Mouse (Mus musculus): ENCODE measurements around the gene Ewsr1.
A peak's percentile ranks its signal among the peaks of the same experiment; 100 is the strongest.

The Ewsr1 gene

GRCm38 (mm10) chr11:5098736-5099542 is at the start of gene Ewsr1, which contains the start of gene Rhbdd3:
Gene Ewsr1, minus strand, starts transcription at chr11:5099266.
Gene Rhbdd3, plus strand, starts transcription at chr11:5098926.
- DNase-seq (ENCODE audit: low read depth): peak; percentile 72

DNA sequence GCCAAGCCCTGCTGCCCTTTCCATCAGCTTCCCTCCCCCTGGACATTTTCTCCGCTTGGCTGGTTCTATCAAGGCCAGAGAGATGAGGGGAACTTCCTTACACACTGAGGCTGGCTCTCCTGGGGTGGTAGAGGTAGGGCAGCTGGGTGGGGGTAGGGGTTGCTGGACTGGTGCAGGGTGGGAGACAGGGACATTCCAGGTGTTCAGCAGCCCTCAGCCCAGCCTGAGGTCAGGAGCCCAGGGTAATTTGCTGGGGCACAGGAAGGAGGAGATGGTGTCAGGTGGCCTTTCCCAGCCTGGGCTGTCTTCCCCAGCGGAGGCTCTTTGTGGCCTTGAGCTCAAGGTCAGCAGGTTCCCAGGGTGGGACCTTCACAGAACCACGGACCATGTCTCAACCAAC is 46.5 kb upstream of the Ewsr1 start:
- no peak for DNase-seq (ENCODE audit: low read depth)

DNA sequence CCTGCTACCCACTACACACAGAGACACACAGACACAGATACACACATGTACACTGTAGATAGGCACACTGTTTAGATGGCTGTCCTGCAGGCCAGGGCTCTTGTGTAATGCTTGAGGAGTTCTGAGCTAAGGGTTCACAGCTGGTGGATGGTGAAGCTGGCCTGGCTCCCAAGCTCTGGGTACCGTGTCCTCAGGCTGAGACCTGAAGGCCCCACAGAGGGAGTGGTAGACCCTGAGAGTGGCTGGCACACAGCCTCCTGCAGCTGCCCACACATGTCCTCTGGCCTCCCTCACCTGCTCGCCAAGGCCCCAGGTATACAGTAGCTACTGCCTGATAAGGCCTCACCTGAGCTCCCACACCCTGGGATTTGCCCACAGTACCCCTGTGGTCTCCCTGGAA is 42.9 kb upstream of the Ewsr1 start:
- no peak for DNase-seq (ENCODE audit: low read depth)

- no peak for DNase-seq (ENCODE audit: low read depth)
These were observed 42.2 kb upstream of the Ewsr1 start for GRCm38 (mm10) chr11:5141252-5141651.

- DNase-seq (ENCODE audit: low read depth): no peak
These were observed 41.6 kb upstream of the Ewsr1 start for GRCm38 (mm10) chr11:5140619-5141018.

DNA sequence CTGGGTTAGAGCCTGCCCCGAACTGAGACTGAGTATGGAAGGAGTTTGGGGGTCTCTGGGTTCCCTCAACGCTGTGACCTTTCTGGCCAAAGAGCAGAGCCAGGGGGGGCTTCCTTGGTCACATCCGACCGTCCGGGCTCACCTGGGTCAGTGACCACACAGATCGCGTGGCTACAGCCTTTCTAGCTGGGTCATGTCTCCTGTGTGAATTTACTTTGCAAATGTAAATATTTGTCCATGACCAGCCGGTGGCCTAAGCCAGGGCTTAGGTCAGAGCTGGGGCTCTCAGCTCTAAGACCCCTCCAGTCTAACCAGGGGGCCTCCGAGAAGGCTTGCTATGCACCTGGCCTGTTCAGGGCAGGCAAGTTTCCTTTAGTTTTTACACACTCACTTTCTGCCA is 40.3 kb upstream of the Ewsr1 start:
- no peak for DNase-seq (ENCODE audit: low read depth)

GRCm38 (mm10) chr11:5138642-5139041 is 39.6 kb upstream of the Ewsr1 start:
- DNase-seq (ENCODE audit: low read depth): no peak

- DNase-seq (ENCODE audit: low read depth): peak; percentile 58
These were observed 36.8 kb upstream of the Ewsr1 start for GRCm38 (mm10) chr11:5135914-5136313.

GRCm38 (mm10) chr11:5132751-5133150 is 33.7 kb upstream of the Ewsr1 start:
- no peak for DNase-seq (ENCODE audit: low read depth)

GRCm38 (mm10) chr11:5130111-5130665 is 31.1 kb upstream of the Ewsr1 start:
- no peak for DNase-seq (ENCODE audit: low read depth)

- no peak for DNase-seq (ENCODE audit: low read depth)
These were observed 30.0 kb upstream of the Ewsr1 start for GRCm38 (mm10) chr11:5129035-5129480.

DNA sequence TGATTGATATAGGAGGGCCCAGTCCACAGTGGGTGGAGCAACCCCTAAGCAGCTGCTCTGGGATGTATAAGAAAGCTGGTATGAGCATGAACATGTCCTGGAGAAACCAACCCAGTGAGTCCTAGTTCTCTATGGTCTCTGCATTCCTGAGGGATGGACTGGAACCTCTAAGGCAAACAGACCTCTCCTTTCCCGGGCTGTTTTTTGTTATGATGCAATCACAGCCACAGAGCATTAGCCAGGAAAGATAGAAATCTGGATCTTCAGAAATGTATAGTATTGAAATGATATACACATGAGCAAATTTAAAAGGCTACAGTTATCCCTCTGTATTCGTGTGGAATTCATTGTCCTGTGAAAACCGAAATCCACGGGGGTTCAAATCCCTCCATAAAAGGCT is 26.6 kb upstream of the Ewsr1 start:
- no peak for DNase-seq (ENCODE audit: low read depth)

DNA sequence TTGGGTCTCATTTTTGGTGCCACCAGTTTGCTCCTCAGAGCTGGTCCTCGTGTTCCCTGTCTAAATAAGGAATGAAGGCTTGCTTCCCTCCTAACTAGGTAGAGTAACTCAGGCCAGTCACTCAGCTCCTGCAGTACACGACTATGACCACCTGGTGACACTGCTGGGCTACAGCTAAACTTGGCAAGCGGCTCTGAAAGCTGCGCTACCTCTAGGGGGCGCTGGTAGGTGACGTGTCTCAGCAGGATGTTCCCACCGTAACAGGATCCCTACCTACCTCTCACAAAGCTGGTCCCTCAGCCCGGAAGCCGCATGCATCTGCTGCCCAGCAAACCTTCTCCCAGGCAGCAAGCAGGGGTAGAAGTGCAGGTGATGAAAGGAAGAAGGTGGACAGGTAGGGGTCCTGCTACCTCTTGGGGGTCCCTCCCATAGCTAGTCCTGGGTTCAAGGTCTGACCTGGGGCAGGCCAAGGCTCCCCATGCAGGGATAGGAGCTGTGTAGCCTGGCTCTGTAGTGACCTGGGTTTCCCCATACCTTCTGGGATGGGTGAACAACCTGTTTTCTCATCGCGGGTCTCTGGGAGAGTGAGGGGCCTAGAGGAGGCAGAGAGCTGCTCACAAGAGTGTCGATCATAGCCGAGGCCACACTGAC is 16.0 kb upstream of the Ewsr1 start:
- peak; percentile 63 for DNase-seq (ENCODE audit: low read depth)

- no peak for DNase-seq (ENCODE audit: low read depth)
These were observed 14.6 kb upstream of the Ewsr1 start for GRCm38 (mm10) chr11:5113645-5114044.

- DNase-seq (ENCODE audit: low read depth): no peak
These were observed 10.4 kb upstream of the Ewsr1 start for GRCm38 (mm10) chr11:5109441-5109840.

- no peak for DNase-seq (ENCODE audit: low read depth)
These were observed 5.0 kb upstream of the Ewsr1 start for GRCm38 (mm10) chr11:5103986-5104509.

- no peak for DNase-seq (ENCODE audit: low read depth)
These were observed 3.3 kb upstream of the Ewsr1 start for GRCm38 (mm10) chr11:5102384-5102783.

GRCm38 (mm10) chr11:5101641-5102040 is 2.6 kb upstream of the Ewsr1 start:
- no peak for DNase-seq (ENCODE audit: low read depth)

DNA sequence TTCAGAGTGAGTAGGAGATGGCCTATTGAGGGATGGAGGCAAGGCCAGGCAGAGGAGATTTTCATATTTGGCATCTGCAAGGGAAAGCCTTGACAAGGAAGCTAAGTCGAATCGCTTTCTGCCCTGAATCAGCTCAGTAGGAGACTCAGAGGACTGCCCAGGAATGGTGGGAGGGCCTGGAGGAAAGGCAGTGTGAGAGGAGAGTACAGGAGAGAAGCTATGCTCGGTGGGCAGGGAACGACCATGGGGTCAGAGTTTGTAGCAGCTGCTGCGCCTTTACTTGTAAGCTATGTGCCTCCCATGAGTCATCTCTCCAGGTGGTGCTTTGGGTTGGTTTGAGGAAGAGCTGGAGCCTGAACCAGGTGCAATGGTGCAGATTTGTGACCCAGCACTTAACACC is 1.7 kb upstream of the Ewsr1 start:
- no peak for DNase-seq (ENCODE audit: low read depth)

- no peak for DNase-seq (ENCODE audit: low read depth)
These were observed 1.2 kb upstream of the Ewsr1 start for GRCm38 (mm10) chr11:5100283-5100682.

DNA sequence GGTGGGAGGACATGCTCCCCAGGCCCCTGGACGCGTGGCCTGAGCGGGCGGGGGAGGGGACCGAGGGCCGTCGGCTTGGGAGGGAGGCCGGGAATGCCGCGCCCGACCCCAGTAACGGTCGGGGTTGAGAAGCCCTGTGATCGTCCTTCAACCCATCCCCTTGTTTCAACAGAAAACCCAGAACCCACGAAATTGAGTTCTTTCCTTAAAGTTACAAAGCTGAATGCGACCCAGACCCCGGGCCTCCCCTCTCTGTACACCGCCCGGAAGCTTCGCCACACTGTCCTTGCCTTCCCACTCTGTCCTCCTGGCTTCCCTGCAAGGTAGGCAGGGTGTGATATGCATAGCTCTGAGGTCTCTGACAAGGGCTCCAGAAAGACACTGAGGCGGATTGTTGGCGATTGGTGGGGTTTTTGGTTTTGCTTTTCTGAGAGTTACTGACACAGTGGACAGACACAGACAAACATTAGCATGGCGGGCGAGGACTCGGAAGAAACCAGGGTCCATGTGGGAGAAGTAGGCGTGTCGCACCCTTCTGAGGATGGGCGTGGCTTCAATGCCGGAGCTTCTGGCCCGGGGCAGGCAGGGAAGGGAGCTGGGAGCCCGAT is 614 bp upstream of the Ewsr1 start:
- DNase-seq (ENCODE audit: low read depth): peak; percentile 67

DNA sequence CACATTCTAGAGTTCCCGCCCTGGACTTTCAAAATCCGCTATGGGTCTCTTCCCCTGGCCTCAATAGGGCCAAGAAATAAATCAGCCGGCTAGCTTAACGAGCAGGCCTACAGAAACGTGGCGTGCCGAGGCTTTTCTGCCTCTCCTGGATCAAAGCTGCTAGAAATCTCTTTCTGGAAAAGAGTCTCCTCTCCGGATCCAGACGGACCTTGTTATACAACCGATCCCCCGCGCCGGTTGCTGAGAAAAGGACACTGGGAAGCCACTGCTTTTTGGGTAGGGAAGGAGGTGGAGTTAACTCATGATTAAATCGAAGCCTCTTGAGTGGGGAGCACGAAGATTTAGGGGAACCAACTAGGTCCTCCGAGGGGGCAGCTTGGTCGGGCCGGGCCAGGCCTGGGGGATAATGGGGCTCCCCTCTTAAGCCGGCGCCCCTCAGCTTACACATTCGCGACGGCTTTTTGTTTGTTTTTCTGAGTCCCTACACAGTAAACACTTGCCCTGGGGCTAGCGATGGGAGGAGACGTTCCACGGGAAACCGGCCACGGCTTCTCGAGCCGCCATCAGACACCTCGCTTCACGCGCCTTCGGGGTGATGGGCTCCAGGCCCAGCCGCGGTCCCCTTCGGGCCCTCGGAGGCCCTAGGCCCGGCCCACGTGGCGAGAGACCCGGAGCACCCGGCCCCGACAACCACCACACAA is 881 bp downstream of the Ewsr1 start:
- DNase-seq (ENCODE audit: low read depth): no peak

Data from fibroblast of lung, adult 2 months (primary cell).